Mouse (Mus musculus): ENCODE measurements around the gene Srp9.

Srp9 gene

DNA sequence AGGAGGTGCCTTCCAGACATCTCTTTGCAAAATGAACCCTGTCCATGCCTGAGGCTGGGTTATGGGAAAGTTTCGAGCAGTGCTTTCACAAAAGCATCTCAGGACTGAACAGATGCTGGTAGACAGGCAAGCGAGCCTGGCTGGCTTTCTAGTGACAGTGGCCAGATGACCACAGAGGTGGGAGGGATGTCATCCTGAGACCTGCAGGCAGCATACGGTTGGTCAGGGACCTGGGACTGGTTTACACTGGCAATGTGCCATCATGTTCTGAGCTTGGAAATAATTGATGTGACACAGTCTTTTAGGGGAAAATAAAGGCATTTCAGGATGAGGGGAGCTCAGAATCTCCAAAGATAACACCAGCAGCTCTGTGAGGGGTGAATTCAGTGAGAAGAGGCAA, 19.5 kb upstream of the Srp9 start:
- DNase-seq (ENCODE audit: low spot score in 2 of 2): no peak

- DNase-seq (ENCODE audit: low spot score in 2 of 2): no peak
These were observed 17.3 kb upstream of the Srp9 start for GRCm38 (mm10) chr1:182107251-182107650.

GRCm38 (mm10) chr1:182108397-182109099, 16.0 kb upstream of the Srp9 start:
- no peak for DNase-seq (ENCODE audit: low spot score in 2 of 2)

DNA sequence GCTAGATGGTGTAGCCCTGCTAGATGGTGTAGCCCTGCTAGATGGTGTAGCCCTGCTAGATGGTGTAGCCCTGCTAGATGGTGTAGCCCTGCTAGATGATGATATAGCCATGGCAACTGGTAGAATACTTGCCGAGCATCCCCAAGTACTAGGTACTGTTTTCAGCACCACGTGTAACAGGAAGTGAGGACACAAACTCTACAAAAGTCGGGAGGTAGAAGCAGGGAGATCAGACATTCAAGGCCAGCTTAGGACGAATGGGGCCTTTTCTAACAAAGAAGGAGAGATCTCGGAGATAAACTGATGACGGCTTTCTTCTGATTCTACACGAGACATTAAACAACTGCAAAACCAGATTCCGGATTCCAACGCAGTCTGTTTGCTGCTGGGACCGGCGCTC, 14.4 kb upstream of the Srp9 start:
- no peak for DNase-seq (ENCODE audit: low spot score in 2 of 2)

DNA sequence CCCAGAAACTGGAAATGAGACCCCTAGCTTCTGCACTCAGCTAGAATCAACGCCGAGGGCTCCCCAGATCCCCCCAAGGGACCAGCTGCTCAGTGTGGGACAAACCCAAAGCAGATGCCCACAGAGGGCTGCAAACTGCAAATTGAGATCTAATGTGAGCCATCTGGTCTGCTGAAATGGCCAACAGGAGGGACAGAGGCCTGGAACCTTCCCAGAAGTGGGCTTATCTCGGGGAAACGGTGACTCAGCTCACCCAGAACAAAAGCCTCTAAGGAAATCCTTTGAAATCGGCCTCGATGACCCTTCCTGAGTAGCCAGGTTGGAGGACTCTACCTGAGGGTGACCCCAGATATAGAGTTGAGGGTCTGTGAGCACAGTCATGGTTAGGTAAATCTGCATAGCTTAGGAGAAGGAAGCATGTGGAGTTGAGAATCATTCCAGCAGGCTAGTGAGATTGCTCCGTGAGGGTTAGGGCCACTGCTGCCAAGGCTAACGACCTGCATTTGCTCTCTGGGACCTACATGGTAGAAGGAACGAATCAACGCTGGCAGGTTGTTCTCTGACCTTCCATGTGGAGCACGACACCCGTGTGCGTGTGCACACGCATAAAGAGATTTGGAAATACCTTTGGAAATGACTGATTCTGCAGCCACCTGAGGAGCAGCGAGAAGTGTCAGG, 13.7 kb upstream of the Srp9 start:
- DNase-seq (ENCODE audit: low spot score in 2 of 2): no peak

- DNase-seq (ENCODE audit: low spot score in 2 of 2): no peak
These were observed 12.9 kb upstream of the Srp9 start for GRCm38 (mm10) chr1:182111386-182112317.

DNA sequence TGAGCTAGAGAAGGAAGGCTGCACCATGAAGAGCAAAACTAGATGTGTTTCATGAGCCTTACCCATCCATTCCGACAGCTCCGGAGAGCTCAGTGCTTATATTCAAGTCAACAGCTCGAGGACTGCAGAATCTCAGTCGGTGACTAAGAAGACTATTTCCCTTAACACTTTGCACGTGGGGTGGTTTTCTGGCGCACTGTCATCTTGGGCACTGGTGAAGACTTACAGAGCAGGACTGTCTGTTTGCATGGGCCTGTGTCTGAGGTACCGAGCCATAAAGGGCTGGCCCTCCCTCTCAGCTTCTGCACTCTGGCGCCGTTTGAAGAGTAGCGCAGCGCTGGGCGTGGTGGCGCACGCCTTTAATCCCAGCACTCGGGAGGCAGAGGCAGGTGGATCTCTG, 12.2 kb upstream of the Srp9 start:
- DNase-seq (ENCODE audit: low spot score in 2 of 2): no peak

DNA sequence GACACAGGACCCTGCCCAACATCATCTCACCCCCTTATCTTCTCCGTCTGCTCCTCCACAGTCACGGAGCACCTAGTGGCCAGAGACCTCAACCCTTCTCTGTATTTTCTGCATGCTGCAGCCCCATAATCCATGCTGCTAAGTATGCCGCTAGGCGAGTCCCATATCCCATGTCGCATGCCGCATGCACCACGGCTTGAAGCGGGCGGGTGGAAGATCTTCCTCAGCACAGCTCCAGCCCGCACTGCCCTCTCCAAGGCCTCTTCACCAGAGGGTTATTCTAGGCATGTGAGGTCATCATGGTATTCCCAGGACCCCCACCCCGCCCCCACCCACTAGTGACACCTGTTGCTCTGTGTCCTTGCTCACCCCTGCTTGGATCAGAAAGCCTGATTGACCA, 11.4 kb upstream of the Srp9 start:
- DNase-seq (ENCODE audit: low spot score in 2 of 2): no peak

DNA sequence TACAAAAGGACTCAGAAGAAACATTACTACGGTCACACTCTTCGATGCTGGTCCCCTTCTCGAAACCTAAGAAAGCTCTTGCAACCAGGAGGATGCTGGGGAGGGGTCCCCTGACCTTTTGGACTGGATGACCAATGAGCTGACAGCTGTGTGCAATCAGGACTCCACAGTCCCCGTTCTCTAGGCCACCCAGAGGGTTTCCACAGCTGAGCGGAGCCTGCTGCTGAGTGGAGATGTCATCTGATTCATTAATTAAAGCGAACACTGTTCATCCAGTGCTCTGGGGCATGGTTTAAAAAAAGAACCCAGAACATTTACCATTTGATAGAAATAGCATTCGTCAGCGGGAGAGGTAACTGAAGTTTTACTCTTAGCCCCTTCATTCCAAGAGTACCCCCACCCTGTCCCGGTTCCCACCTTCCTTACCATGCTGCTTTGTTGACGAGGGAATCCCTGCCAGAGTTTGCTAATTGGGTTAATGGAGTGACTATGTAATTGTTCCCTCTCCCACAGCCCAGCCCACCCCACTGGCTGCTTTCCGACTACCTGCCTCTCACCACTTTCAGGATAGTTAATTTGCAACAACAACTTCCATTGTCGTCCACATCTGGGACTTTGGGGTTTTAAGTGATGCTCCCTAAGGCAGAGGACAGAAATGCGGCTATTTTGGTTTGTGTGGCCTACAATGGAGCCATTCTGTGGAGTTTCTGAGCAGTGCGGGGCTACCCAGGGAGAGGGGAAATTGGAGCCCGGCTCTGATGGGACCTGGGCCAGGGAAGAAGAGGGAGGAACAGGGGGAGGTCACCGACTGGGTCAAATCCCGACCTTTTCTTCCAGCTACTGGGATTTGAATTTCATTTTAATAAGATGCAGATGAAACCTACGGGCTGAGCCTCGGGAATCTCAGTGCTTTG, 10.7 kb upstream of the Srp9 start:
- DNase-seq (ENCODE audit: low spot score in 2 of 2): no peak

DNA sequence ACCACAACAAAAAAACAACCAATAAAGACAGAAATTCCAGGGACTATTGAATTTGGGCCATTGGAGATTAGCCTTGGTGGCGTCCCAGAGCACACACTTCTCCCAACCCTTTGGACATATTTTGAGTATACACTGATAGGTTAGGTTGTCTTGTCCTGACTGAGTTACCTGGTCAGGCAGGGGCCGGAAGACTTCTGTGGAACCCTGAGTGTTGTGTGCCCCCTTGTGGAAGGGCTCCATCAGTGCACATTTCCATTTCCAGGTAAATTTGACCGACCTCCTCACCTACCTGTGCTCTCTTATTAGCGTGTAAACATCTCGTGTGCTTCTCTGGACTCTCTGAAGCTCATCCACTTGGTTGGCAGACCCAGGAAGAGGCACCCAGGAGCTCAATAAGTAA, 9.3 kb upstream of the Srp9 start:
- no peak for DNase-seq (ENCODE audit: low spot score in 2 of 2)

DNA sequence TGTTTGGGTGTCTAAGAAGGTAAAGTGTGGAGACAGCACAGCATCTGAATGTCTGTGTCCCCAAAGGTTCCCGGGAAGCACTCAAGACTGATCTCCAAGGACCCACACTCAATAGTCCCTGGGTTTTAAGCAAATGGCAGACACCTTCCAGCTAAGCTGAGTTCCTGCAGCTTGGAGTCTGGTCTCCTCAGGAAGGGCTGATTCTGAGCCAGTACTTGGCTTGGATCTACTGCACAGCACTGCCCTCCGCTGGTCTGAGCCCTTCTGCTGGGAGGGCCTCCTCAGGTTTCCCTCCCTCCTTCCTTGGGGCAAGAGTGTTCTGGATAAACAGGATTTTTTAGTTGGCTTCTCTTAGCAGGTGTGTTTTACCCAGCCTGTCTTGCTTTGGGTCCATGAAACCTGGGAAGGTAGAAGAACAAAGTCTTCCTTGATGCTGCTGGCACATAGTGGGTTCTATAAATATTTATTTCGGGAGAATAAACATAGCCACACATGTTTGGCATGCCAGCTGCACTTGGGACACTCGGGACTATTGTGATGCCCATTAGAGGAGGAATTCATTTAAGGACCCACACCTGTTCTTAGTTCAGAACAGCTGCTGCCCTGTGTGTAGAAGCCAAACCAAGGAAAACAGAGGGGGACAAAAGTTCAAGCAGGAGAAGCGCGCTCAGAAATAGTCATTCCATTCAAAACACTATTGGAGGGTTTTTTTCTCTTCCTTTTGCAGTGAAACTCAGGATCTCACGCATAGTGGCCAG, 8.7 kb upstream of the Srp9 start:
- DNase-seq (ENCODE audit: low spot score in 2 of 2): no peak

DNA sequence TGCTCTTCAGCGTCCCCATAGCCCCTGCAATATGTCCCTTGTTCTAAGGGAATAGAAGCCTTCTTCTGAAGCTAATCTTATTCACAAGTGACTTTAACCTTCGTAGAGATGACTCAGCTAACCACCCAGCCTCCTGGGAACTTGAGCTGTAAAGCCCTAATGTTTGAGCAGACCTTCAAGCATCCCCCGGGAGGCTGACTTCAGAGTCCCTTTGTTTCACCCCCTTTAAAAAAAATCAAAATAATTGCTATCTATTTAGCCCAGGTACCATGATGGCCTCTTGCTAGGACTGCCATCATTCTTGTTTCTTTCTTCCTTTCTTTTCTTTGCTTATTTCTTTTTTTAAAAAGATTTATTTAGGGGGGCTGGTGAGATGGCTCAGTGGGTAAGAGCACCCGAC, 2.1 kb upstream of the Srp9 start:
- no peak for DNase-seq (ENCODE audit: low spot score in 2 of 2)

- DNase-seq (ENCODE audit: low spot score in 2 of 2): peak; percentile 50 to 66
These were observed 409 bp downstream of the Srp9 start for GRCm38 (mm10) chr1:182124924-182125368.

GRCm38 (mm10) chr1:182130830-182131229, 6.3 kb downstream of the Srp9 start:
- DNase-seq (ENCODE audit: low spot score in 2 of 2): no peak

GRCm38 (mm10) chr1:182137204-182138125, 12.9 kb downstream of the Srp9 start:
- DNase-seq (ENCODE audit: low spot score in 2 of 2): no peak

DNA sequence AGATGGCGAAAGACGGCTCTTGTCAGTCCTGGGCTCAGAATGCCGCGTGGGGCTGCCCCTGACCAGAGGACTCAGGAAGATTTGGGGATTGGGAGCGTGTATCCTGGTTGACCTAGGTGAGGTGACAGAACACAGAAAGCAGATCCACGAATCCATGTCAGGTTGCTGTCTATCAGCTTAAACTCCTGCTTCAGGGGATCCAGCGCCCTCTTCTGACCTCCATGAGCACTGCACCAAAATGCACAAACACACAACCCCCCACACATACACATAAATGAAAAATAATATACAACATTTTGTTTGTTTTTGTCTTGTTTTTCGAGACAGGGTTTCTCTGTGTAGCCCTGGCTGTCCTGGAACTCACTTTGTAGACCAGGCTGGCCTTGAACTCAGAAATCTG, 13.6 kb downstream of the Srp9 start:
- no peak for DNase-seq (ENCODE audit: low spot score in 2 of 2)

DNA sequence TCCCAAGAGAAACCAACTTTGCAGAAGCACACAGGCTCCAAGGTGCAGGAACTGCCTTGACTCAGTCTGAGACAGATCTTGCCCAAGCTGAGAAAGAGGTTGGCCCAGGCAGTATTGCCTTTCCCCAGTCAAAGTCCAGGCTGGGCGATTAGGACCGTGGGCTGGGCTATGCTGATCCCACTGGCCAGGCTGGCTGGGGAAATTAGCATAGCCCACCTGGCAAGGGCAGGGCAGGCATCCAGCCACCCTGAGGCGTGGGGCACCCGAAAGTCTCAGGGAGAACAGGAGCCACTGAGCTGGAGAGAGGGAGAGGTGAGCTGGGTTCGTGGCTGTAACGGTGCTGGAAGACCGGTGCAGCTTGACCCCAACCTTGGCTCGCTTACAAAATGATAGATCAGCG, 15.4 kb downstream of the Srp9 start:
- no peak for DNase-seq (ENCODE audit: low spot score in 2 of 2)

DNA sequence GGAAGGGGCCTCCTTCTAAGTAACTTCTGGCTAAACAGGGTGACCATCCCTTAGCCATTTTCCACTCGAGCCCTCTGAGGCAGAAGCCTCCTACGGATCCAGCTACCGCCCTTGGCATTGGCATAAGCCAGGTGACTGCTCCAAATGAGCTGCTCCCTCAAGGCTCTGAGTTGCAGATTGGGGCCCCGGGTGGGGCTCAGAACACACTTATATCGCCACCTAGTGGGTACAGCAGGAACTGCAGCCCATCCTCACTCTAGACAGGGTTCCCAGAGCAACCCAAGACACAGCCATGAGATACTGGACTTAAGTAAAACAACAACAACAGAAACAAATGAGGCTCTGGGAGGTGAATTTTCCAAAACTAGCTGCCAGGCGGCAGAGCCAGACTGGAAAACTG, 15.8 kb downstream of the Srp9 start:
- peak; percentile 69 to 82 for DNase-seq (ENCODE audit: low spot score in 2 of 2)

DNA sequence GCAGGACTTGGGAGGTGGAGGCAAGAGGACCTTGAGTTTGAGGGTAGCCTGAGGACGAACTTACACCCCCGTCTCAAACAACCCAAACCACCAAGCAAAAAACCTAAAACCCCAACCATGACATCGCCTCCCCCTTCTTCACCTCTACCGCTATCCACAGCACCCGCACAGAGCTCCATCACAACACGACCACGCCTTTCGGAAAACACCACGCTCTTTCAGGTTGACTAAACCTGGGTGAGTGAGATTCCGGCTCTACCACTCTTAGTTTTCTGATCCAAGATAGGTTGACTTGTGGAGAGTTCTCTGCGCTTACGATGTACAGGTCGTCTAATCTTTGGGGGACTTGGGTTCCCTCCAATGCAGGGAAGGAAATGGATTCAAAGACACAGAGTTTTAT, 18.2 kb downstream of the Srp9 start:
- DNase-seq (ENCODE audit: low spot score in 2 of 2): no peak

DNA sequence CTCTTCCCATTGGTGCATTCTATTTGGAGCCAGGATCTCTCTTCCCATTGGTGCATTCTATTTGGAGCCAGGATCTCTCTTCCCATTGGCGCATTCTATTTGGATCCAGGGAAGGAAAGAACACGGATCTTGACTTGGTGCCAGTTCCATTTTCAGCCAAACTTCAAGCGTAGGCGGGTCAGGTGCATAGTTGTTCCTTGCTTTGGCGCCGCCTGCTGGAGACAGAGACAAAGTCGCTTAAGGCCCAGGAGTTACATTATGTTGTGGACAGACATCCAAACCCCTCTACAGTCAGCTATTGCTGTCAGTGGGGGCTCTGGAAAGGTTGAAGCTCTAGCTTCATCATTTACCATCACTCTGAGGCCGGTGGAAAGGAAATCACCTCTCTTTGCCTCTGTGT, 18.8 kb downstream of the Srp9 start:
- no peak for DNase-seq (ENCODE audit: low spot score in 2 of 2)

All from frontal cortex, postnatal 25 days (tissue).